Mouse (Mus musculus): Measurements from ENCODE around the gene Pik3cd. TPM values are rescaled to one million over a fixed set of nuclear protein-coding genes. Genes with fewer than 3 reads are reported as not detected.
A peak's percentile ranks its signal among the peaks of the same experiment; 100 is the strongest.

Pik3cd gene
- polyA plus RNA-seq, 1 experiment from 2014 or later, result 8.0 TPM

GRCm38 (mm10) chr4:149678006-149678405 is 24.4 kb downstream of the Pik3cd start:
- Histone ChIP-seq H3K27ac (no peak overlapping the region), H3K9me3 (replicated peaks) (no peaks in the 10 kb centered on the region), H3K9ac (no peak overlapping the region), H3K27me3 (peaks cover 21% of the 10 kb centered on the region), H3K4me3 (no peak overlapping the region), H3K4me2 (no peak overlapping the region), H3K4me1 (0 out of 2 replicates have a peak, but pooled peaks cover 8% of the 10 kb centered on the region), H3K36me3 (ENCODE audit: poor library complexity, severe bottlenecking) (no peaks in the 10 kb centered on the region)
- no peak for ATAC-seq
- 41% methylated on average over 1 of the region's 1 CpGs for WGBS

GRCm38 (mm10) chr4:149675378-149676261 is 26.8 kb downstream of the Pik3cd start:
- whole genome bisulfite sequencing, result under 1% methylated on average over 57 of the region's 60 CpGs
- Histone ChIP-seq H3K27ac (peak overlapping the region; percentile 59; the same call in 1 of the 2 replicates), H3K9ac (peak overlapping the region; percentile 74), H3K4me2 (peak overlapping the region; percentile 93), H3K4me3 (peak overlapping the region; percentile 68), H3K36me3 (ENCODE audit: poor library complexity, severe bottlenecking) (no peaks in the 10 kb centered on the region; the same call in 1 of the 2 replicates), H3K4me1 (0 out of 2 replicates have a peak, but pooled peaks cover 8% of the 10 kb centered on the region), H3K9me3 (replicated peaks) (0 out of 2 replicates have a peak, but pooled peaks cover 6% of the 10 kb centered on the region), H3K27me3 (peaks cover 19% of the 10 kb centered on the region)
- peak; percentile 93 for ATAC-seq

GRCm38 (mm10) chr4:149674814-149675377 is 27.5 kb downstream of the Pik3cd start:
- H3K4me1 ChIP-seq, result 0 out of 2 replicates have a peak, but pooled peaks cover 8% of the 10 kb centered on the region
- H3K27me3 ChIP-seq, result peaks cover 19% of the 10 kb centered on the region
- ATAC-seq, result no peak
- H3K9ac ChIP-seq, result peak overlapping the region; percentile 74
- H3K27ac ChIP-seq, result 0 out of 2 replicates have a peak overlapping the region, but pooled peaks have one; percentile 59
- no peaks in the 10 kb centered on the region; the same call in 1 of the 2 replicates for H3K36me3 ChIP-seq (ENCODE audit: poor library complexity, severe bottlenecking)
- 9% methylated on average over 8 of the region's 8 CpGs for WGBS
- peak overlapping the region; percentile 68 for H3K4me3 ChIP-seq
- H3K4me2 ChIP-seq, result peak overlapping the region; percentile 93
- H3K9me3 ChIP-seq (replicated peaks), result 0 out of 2 replicates have a peak, but pooled peaks cover 6% of the 10 kb centered on the region

DNA sequence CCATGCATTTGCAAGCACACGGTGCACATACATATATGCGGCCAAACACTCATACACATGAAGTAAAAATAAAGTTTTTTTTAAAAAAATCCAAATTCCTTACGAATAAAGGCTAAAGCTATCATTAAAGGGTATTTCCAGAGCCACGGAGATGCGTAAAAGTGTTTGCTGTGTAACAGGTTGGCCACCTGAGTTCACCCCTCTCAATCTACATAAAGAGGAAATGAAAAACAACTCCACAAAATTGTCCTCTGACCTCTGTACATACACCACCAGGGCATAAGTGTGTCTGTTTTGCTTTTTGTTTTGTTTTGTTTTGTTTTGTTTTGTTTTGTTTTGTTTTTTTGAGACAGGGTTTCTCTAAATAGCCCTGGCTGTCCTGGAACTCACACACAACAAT is 29.6 kb downstream of the Pik3cd start:
- ATAC-seq, result no peak
- H3K9ac ChIP-seq, result no peak overlapping the region
- no peak overlapping the region for H3K27ac ChIP-seq
- H3K9me3 ChIP-seq (replicated peaks), result 0 out of 2 replicates have a peak, but pooled peaks cover 6% of the 10 kb centered on the region
- no peak overlapping the region for H3K4me2 ChIP-seq
- H3K27me3 ChIP-seq, result peaks cover 19% of the 10 kb centered on the region
- no peak overlapping the region for H3K4me3 ChIP-seq
- H3K36me3 ChIP-seq (ENCODE audit: poor library complexity, severe bottlenecking), result no peaks in the 10 kb centered on the region; the same call in 1 of the 2 replicates
- 0 out of 2 replicates have a peak, but pooled peaks cover 8% of the 10 kb centered on the region for H3K4me1 ChIP-seq
- WGBS, result 94% methylated on average over 5 of the region's 5 CpGs

DNA sequence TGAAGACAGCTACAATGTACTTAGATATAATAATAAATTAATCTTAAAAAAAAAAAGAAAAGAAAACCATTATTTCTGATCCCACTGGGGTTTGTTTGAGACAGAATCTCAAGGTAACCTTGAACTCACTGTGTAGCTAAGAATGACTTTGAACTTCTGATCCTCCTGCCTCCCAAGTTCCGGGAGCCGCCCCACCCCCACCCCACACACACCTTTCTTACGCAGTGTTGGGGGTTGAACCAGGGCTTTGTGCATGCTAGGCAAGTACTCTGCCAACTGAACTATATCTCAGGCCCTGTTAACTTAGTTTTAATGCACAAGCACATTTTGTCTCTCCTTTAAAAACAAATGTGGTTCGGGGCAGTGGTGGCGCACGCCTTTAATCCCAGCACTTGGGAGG is 31.2 kb downstream of the Pik3cd start:
- Histone ChIP-seq H3K9me3 (replicated peaks) (0 out of 2 replicates have a peak, but pooled peaks cover 6% of the 10 kb centered on the region), H3K27ac (no peak overlapping the region), H3K4me3 (no peak overlapping the region), H3K36me3 (ENCODE audit: poor library complexity, severe bottlenecking) (no peaks in the 10 kb centered on the region; the same call in 1 of the 2 replicates), H3K27me3 (peaks cover 19% of the 10 kb centered on the region), H3K9ac (no peak overlapping the region), H3K4me2 (no peak overlapping the region), H3K4me1 (0 out of 2 replicates have a peak, but pooled peaks cover 8% of the 10 kb centered on the region)
- no peak for ATAC-seq
- whole genome bisulfite sequencing, result 95% methylated on average over 6 of the region's 6 CpGs

DNA sequence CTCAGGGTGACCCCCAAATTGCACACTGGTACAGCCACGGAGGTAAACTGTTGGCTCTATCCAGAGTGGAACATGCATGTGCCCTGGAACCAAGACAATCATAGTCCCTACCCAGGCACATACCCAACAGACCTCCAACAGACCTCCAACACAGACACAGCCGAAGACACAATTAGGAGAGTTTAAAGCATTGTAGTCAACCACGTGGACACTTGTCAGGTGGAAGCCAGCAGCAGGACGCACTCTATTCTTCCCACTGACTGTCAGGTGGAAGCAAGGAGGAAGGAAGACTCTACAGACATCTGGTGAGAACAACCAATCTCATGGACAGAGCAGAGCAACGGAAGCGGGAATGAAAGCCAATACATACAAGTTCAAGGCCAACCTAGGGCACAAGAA is 36.7 kb downstream of the Pik3cd start:
- ATAC-seq, result no peak
- no peaks in the 10 kb centered on the region for H3K4me1 ChIP-seq
- no peaks in the 10 kb centered on the region for H3K9me3 ChIP-seq (replicated peaks)
- H3K9ac ChIP-seq, result no peak overlapping the region
- no peak overlapping the region for H3K4me2 ChIP-seq
- H3K27ac ChIP-seq, result no peak overlapping the region
- no peak overlapping the region for H3K4me3 ChIP-seq
- whole genome bisulfite sequencing, result 91% methylated on average over 6 of the region's 6 CpGs
- no peaks in the 10 kb centered on the region for H3K27me3 ChIP-seq
- 0 out of 2 replicates have a peak, but pooled peaks cover 6% of the 10 kb centered on the region for H3K36me3 ChIP-seq (ENCODE audit: poor library complexity, severe bottlenecking)

DNA sequence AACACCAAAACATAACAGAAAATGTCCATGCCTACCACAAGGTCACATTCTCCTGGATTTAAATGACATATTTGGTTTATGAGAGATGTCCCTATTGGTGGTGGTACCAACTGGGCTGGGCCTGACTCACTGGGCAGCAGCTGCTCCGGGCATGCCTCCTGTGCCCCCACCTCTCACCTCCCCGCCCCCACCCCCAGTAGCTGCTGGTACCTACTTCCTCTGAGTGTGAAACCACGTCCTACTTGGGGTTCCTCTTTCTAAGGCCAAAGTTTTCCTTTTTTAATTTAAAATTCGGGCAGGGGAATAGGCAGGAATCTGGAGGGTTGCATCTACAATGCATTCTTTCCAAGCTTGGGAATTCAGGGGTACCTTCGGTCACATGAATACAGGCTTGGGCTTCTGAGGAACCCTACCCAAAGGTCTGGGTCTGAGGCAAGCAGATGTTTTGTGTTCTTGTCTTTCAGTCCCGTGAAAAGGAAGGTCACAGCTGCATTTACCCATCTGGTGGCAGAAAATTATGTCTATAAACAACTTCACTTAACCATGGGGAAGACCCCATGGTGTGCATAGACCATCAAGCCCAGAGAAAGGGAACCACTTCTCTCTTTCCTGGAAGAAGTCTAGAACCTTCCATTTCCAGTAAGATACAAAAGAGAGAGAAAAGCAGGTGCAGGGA is 37.2 kb downstream of the Pik3cd start:
- H3K4me2 ChIP-seq, result no peak overlapping the region
- no peak overlapping the region for H3K9ac ChIP-seq
- H3K9me3 ChIP-seq (replicated peaks), result no peaks in the 10 kb centered on the region
- H3K4me3 ChIP-seq, result no peak overlapping the region
- no peak for ATAC-seq
- H3K27ac ChIP-seq, result no peak overlapping the region
- 88% methylated on average over 6 of the region's 6 CpGs for whole genome bisulfite sequencing
- no peaks in the 10 kb centered on the region for H3K27me3 ChIP-seq
- no peaks in the 10 kb centered on the region for H3K4me1 ChIP-seq
- H3K36me3 ChIP-seq (ENCODE audit: poor library complexity, severe bottlenecking), result 0 out of 2 replicates have a peak, but pooled peaks cover 6% of the 10 kb centered on the region

DNA sequence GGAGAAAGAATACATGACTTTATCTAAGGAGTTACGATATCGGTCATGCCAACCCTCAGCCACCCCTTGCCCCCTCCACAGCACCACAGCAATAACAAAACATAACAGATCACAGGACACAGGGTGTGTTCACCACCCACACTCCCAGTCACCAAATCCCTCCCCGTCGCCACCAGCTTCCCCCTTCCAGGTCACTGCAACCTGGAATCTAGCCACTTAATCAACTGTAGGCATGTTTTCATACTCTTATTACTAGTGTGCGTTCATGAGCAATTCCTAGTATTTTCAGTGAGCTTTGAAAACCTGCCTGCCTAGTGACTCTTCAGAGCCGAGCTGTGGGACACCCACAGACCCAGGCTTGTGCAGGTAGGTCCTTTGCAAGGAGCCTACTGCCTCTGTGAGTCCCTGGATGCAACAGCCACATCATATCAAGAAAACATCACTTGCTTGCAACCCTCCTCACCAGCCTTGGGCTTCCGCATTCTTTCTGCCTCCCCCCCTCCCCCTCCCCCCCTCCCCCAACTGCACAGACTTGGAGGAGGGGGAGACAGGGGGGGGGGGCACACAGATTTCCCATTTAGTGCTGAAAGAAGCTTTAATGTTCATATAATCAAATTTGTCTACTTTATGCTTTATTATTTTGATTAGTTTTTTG is 38.4 kb downstream of the Pik3cd start:
- no peaks in the 10 kb centered on the region for H3K27me3 ChIP-seq
- no peak overlapping the region for H3K9ac ChIP-seq
- H3K4me3 ChIP-seq, result no peak overlapping the region
- peaks cover 13% of the 10 kb centered on the region; the same call in 1 of the 2 replicates for H3K36me3 ChIP-seq (ENCODE audit: poor library complexity, severe bottlenecking)
- no peaks in the 10 kb centered on the region for H3K4me1 ChIP-seq
- no peak overlapping the region for H3K27ac ChIP-seq
- H3K4me2 ChIP-seq, result no peak overlapping the region
- H3K9me3 ChIP-seq (replicated peaks), result no peaks in the 10 kb centered on the region
- WGBS, result 84% methylated on average over 7 of the region's 7 CpGs
- no peak for ATAC-seq

DNA sequence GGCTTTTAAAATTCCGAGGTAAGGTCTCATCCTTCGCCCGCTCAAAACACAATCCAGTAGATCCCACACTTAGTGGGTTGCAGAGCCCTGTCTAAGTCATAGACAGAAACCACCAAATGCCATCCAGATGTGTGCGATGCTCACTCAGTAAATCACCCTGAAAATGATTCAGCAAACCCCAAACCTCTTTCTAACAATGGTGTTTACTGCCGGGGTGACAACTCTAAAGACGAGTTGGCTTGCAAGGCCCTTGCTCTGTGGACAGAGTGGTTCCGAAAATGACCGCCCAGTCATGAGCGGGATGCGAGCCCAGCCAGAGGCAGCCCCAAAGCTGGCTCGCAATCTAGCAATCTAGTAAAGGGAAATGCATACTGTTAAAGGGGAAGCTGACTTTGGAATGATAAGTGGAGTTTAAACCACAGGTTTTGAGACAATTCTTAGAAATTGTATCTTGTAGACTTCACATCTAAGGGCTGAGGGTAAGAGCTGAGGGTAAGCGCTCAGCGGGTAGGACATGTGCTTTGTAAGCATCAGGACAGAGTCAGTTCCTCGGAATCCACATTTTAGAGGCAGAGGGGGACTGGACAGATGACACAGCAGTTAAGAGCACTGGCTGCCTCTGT is 40.3 kb downstream of the Pik3cd start:
- 91% methylated on average over 14 of the region's 14 CpGs for WGBS

GRCm38 (mm10) chr4:149660598-149660997 is 41.8 kb downstream of the Pik3cd start:
- H3K4me2 ChIP-seq, result no peak overlapping the region
- H3K27me3 ChIP-seq, result no peaks in the 10 kb centered on the region
- H3K9me3 ChIP-seq (replicated peaks), result no peaks in the 10 kb centered on the region
- peaks cover 19% of the 10 kb centered on the region for H3K36me3 ChIP-seq (ENCODE audit: poor library complexity, severe bottlenecking)
- no peaks in the 10 kb centered on the region for H3K4me1 ChIP-seq
- 93% methylated on average over 7 of the region's 7 CpGs for WGBS
- ATAC-seq, result no peak
- H3K4me3 ChIP-seq, result no peak overlapping the region
- no peak overlapping the region for H3K9ac ChIP-seq
- H3K27ac ChIP-seq, result no peak overlapping the region

More for the DNA sequence above, 40.3 kb downstream of the Pik3cd start:
- H3K9ac ChIP-seq, result no peak overlapping the region
- H3K9me3 ChIP-seq (replicated peaks), result no peaks in the 10 kb centered on the region
- no peaks in the 10 kb centered on the region for H3K27me3 ChIP-seq
- H3K4me1 ChIP-seq, result no peaks in the 10 kb centered on the region
- ATAC-seq, result no peak
- no peak overlapping the region for H3K4me3 ChIP-seq
- H3K27ac ChIP-seq, result no peak overlapping the region
- no peak overlapping the region for H3K4me2 ChIP-seq
- H3K36me3 ChIP-seq (ENCODE audit: poor library complexity, severe bottlenecking), result peaks cover 16% of the 10 kb centered on the region

- Histone ChIP-seq H3K36me3 (ENCODE audit: poor library complexity, severe bottlenecking) (peaks cover 24% of the 10 kb centered on the region), H3K4me1 (no peaks in the 10 kb centered on the region), H3K9me3 (replicated peaks) (no peaks in the 10 kb centered on the region), H3K4me3 (no peak overlapping the region), H3K4me2 (no peak overlapping the region), H3K27me3 (no peaks in the 10 kb centered on the region), H3K27ac (no peak overlapping the region), H3K9ac (no peak overlapping the region)
- ATAC-seq, result no peak
- 78% methylated on average over 25 of the region's 25 CpGs for WGBS
Measured at GRCm38 (mm10) chr4:149659495-149660116, 42.8 kb downstream of the Pik3cd start.

All from forebrain, embryonic 13.5 days (tissue).